Mouse (Mus musculus) fat pad, adult 2 months (tissue): ENCODE measurements around the gene Pex14.
"Not testable (repeated sequence)": the region's sequence is repeated elsewhere in the genome, so short reads cannot be mapped to it uniquely, and the experiment has no call there.

Experiments
- DNase-seq: peaks from one replicate; pipeline ENCODE4 v3.0.0-alpha.2; 2011; ENCODE audit warnings: low read depth, low spot score; ENCODE audit errors: extremely low read depth

Pex14 gene

GRCm38 (mm10) chr4:149103875-149104561 is 4.3 kb upstream of the Pex14 start, which contains the start of gene Dffa:
Gene Dffa (plus strand): TSS chr4:149104146.
- DNase-seq, result no peak

GRCm38 (mm10) chr4:149101456-149101855 is 1.8 kb upstream of the Pex14 start:
- DNase-seq, result no peak

GRCm38 (mm10) chr4:149100449-149100848 is 773 bp upstream of the Pex14 start:
- DNase-seq, result not testable (repeated sequence)

- no peak for DNase-seq
Measured at GRCm38 (mm10) chr4:149098571-149098970, 1.1 kb downstream of the Pex14 start.

GRCm38 (mm10) chr4:149097956-149098355 is 1.7 kb downstream of the Pex14 start:
- no peak for DNase-seq

- DNase-seq, result no peak
Measured at GRCm38 (mm10) chr4:149091364-149091763, 8.3 kb downstream of the Pex14 start.

DNA sequence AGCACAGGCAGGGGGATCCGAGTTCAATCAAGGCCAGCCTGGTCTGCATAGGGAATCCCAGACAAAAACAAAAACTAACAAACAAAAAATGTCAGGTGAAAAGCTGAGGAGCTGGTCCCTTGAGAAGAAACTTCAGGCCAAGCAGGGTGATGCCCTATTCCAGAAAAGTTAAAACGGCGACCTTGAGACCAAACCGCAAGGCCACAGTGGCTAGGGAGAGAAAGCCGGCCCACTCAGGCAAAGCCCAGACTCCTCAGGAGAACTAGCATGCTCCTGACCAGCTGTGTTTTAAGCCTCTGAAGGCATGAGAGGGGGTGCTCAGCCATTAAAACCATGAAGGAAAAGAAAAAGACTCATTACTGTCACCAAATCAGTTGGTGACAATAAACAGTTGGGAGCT is 14.3 kb downstream of the Pex14 start:
- DNase-seq, result no peak

GRCm38 (mm10) chr4:149081528-149081927 is 18.1 kb downstream of the Pex14 start:
- DNase-seq, result no peak

DNA sequence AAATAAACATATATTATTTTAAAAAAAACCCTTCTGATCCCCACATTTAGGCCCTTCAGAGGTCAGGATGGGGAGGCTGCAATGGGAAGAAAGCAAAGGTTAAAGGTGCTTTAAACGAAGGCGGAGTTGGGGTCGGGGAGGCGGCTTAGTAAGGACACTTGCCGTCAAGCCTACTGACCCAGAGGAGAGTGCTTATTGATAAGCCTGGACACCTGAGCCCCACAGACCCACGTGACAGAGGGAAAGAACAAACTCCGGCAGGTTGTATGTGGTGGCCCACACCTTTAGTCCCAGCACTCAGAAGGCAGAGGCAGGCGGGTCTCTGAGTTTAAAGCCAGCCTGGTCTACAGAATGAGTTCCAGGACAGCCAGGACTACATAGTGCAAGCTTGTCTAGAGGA is 19.6 kb downstream of the Pex14 start:
- no peak for DNase-seq

- no peak for DNase-seq
Measured at GRCm38 (mm10) chr4:149079629-149080028, 20.0 kb downstream of the Pex14 start.

- no peak for DNase-seq
Measured at GRCm38 (mm10) chr4:149078261-149078660, 21.4 kb downstream of the Pex14 start.

DNA sequence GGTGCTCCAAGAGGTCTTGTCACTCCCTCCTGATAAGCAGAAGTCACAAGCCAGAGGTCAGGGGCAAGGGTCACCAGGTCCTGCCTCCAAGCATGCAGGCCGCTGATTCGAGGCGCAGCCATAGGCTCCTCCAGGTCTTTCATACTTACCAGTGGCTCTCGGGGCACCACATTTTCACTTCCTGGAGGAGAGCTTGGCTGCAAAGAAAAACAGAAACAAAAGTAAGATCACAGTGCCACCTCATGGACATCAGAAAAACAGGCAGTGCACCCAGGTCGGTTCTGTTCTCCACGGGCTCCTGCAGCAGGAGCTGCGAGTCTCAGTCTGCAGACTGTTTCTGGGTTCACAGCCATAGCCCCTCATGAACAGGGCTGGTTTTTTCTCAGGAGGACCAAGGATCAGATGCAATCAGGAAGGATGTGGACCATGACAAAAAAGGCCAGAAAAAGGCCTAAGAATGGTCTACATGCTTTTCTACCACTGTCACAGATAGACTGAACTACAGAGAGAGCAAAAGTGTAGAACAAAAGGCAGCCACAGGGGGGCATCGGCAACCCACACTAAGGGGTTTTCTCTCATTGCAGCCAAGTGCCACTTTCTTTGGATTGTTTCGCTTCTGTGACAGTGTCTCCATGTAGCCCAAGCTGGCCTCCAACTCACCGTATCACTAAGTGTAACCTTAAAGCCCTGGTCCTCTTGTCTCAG is 23.7 kb downstream of the Pex14 start:
- no peak for DNase-seq

GRCm38 (mm10) chr4:149075073-149075472 is 24.6 kb downstream of the Pex14 start:
- DNase-seq, result no peak

DNA sequence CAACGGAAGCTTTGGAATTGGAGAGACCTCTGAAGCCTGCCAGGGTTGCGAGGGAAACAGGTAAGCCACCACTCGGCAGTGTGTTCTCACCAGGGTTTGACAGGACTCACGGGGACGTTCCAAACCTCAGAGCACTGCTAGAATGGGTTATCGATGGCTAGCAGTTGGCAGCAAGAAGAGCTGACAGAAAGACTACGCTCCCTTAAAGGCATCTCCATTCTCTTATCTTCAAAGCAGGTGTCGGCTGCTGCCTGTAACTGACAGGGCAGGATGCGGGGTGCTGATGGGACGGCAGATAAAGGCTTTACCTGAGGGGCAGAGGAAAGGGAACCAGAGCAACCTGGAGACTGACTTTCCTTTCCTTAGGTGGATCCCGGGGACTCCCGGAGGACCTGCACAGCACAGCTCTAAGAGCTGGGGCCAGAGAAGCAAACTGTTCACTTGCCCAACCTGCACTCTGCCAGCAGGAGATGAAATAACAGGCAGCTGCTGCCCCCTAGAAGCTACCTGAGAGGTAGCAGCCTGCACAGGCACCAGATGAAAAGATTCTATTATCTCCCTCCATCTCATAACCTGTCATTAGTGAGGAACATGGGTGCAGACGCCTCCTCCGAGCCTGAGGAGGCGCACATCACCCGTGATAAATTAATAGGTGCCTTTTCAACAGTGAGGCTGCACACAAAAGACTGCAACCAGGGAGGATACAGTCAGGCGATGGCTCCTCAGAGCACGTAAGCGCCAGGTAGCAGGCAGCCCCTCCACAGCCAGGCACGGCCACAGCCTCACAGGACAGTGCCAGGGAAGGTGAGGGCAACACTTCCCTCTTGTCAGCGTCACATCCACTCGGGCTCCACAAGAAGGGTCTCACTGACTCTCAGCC is 32.8 kb downstream of the Pex14 start:
- no peak for DNase-seq

DNA sequence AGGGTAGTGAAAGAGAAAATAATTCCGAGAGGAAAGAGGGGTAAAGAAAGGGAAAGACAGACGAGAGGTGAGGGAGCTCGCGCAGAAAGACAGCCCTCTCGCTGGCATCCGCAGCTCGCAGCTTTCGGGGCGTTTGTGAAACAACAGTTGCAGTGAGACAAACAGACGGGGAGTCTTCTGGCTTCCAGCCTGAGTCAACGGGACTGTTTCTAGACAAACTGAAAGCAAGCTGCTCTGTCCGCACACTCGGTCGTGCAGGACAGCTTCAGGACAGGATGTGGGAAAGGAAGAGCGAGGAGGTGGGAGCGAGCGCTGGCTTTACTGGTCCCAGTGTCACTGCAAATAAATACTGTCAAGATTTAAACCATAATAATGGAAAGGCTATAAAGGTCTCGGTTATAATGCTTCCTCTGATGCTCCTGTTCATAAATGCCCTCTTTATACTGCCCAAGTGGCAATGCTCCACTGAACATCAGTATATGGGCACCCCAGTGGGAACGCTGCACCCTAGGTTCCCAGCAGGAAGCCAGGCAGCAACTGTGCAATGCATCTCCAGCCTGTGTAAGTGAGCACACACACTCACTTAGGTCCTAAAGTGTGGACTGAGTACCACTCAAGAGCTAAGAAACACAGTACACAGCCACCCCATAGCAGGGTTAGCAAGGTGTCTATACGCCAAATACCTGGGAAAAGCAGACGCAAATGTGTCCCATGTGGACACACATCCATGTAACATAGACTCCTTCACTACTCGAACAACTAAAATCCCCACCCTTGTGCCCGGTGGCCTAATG is 35.4 kb downstream of the Pex14 start:
- no peak for DNase-seq

GRCm38 (mm10) chr4:149062406-149063318 is 37.0 kb downstream of the Pex14 start:
- DNase-seq, result no peak

- no peak for DNase-seq
Measured at GRCm38 (mm10) chr4:149061432-149061718, 38.3 kb downstream of the Pex14 start.

- no peak for DNase-seq
Measured at GRCm38 (mm10) chr4:149060621-149061431, 38.9 kb downstream of the Pex14 start.

- DNase-seq, result no peak
Measured at GRCm38 (mm10) chr4:149059713-149060112, 40.0 kb downstream of the Pex14 start.
